1 mouse cellular context compared by ENCODE assay signal in genomic region chr6:38835217-38835616, GRCm38 (mm10).
TF ChIP-seq lines count a peak whose summit lies in the region.

No protein-coding gene starts in this region.

TF ChIP-seq in MEL, 35 proteins besides CTCF, POLR2A, EP300 and RAD21 (continued from another document):
- TF ChIP-seq TAL1 (IDR thresholded peaks at IDR 0.05; ENCODE audit: low read length): peak; percentile 97
- no peak for TF ChIP-seq MAZ (IDR thresholded peaks at IDR 0.05; ENCODE audit: low read depth, low read length)
- TF ChIP-seq MAFK (IDR thresholded peaks at IDR 0.05; ENCODE audit: borderline replicate concordance, low read depth, low read length): no peak
- TF ChIP-seq GABPA (IDR thresholded peaks at IDR 0.05; ENCODE audit: low read depth, low read length): no peak
- no peak for TF ChIP-seq MYB (IDR thresholded peaks at IDR 0.05; ENCODE audit: low read depth, low read length)
- TF ChIP-seq TBP (IDR thresholded peaks at IDR 0.05; ENCODE audit: low read depth, low read length): no peak
- TF ChIP-seq MYC (IDR thresholded peaks at IDR 0.05; ENCODE audit: low read depth, low read length): 0 out of 2 replicates have a peak, but pooled peaks have one; percentile 44
- no peak for TF ChIP-seq POLR2AphosphoS2 (IDR thresholded peaks at IDR 0.05; ENCODE audit: low read length)
- TF ChIP-seq ZNF384 (IDR thresholded peaks at IDR 0.05; ENCODE audit: low read depth, low read length): peak; percentile 12; the same call in 1 of the 2 replicates
- peak; percentile 94 for TF ChIP-seq ETS1 (IDR thresholded peaks at IDR 0.05; ENCODE audit: low read depth, low read length)
- TF ChIP-seq POLR2AphosphoS5 (IDR thresholded peaks at IDR 0.05; ENCODE audit: borderline replicate concordance, low read depth, low read length): no peak
- TF ChIP-seq JUND (IDR thresholded peaks at IDR 0.05; ENCODE audit: low read depth, low read length): no peak
- TF ChIP-seq UBTF (IDR thresholded peaks at IDR 0.05; ENCODE audit: borderline replicate concordance, insufficient read depth, low read depth, low read length): no peak
- no peak for TF ChIP-seq ZMIZ1 (IDR thresholded peaks at IDR 0.05; ENCODE audit: low read depth, low read length)
- TF ChIP-seq KAT2A (conservative IDR thresholded peaks at IDR 0.05; ENCODE audit: low read depth, low read length): no peak
- peak; percentile 12; the same call in 1 of the 2 replicates for TF ChIP-seq BHLHE40 (IDR thresholded peaks at IDR 0.05; ENCODE audit: borderline replicate concordance, low read depth, low read length)
- TF ChIP-seq MAX (IDR thresholded peaks at IDR 0.05; ENCODE audit: low read length): no peak
- no peak for TF ChIP-seq CHD1 (IDR thresholded peaks at IDR 0.05; ENCODE audit: low read depth, low read length)
- no peak for TF ChIP-seq ZC3H11A (IDR thresholded peaks at IDR 0.05; ENCODE audit: low read depth, low read length)
- no peak for TF ChIP-seq NELFE (IDR thresholded peaks at IDR 0.05; ENCODE audit: low read depth, low read length)
- no peak for TF ChIP-seq HCFC1 (IDR thresholded peaks at IDR 0.05; ENCODE audit: low read depth, low read length)
- no peak for TF ChIP-seq USF2 (IDR thresholded peaks at IDR 0.05; ENCODE audit: borderline replicate concordance in 1 of 2, insufficient read depth in 1 of 2, low read depth in 1 of 2, low read length in 2 of 2)
- TF ChIP-seq MEF2A (IDR thresholded peaks at IDR 0.05; ENCODE audit: extremely low read depth, insufficient replicate concordance, low read depth, low read length, poor library complexity, severe bottlenecking): peak; percentile 20; the same call in 1 of the 2 replicates
- TF ChIP-seq SMC3 (IDR thresholded peaks at IDR 0.05; ENCODE audit: low read depth, low read length): no peak
- TF ChIP-seq SIN3A (IDR thresholded peaks at IDR 0.05; ENCODE audit: low read length): peak; percentile 70
- TF ChIP-seq MXI1 (IDR thresholded peaks at IDR 0.05; ENCODE audit: low read depth, low read length): no peak
- TF ChIP-seq NRF1 (IDR thresholded peaks at IDR 0.05; ENCODE audit: insufficient read depth, low read depth, low read length, poor library complexity, severe bottlenecking): no peak
TF ChIP-seq in MEL: peak in this region for 11.
